Mouse (Mus musculus) midbrain, embryonic 12.5 days (tissue): ENCODE data around the gene Lats2. TPM values are rescaled to one million over a fixed set of nuclear protein-coding genes. Genes with fewer than 3 reads are reported as not detected.

ENCODE experiments used
- ATAC-seq: fragments of 200-750 bp; cut with Nextera tagmentation; 2 replicates; pipeline ENCODE4 v1.8.0; 2017; ENCODE audit warnings: low read depth, moderate TSS enrichment, moderate library complexity; ENCODE audit not compliant: low FRiP score
- H3K27ac ChIP-seq: fragments of 300-500 bp; sonication (generic); replicated peaks from 2 replicates; pipeline ENCODE4 v1.5.1; 2016; ENCODE audit warnings: mild to moderate bottlenecking
- H3K27me3 ChIP-seq: fragments of 300-500 bp; sonication (generic); 2 replicates; pipeline ENCODE4 v1.6.1; 2016; ENCODE audit warnings: mild to moderate bottlenecking
- H3K36me3 ChIP-seq: fragments of 300-500 bp; sonication (generic); 2 replicates; pipeline ENCODE4 v1.6.1; 2016
- H3K4me1 ChIP-seq: fragments of 300-500 bp; sonication (generic); 2 replicates; pipeline ENCODE4 v1.6.1; 2016
- H3K4me2 ChIP-seq: fragments of 300-500 bp; sonication (generic); replicated peaks from 2 replicates; pipeline ENCODE4 v1.6.1; 2016; ENCODE audit warnings: mild to moderate bottlenecking, moderate library complexity
- H3K4me3 ChIP-seq: fragments of 300-500 bp; sonication (generic); 2 replicates; pipeline ENCODE4 v1.5.1; 2016; ENCODE audit warnings: mild to moderate bottlenecking
- H3K9ac ChIP-seq: fragments of 300-500 bp; sonication (generic); replicated peaks from 2 replicates; pipeline ENCODE4 v1.6.1; 2016; ENCODE audit warnings: mild to moderate bottlenecking, moderate library complexity
- H3K9me3 ChIP-seq: fragments of 300-500 bp; sonication (generic); 2 replicates; pipeline ENCODE4 v1.6.1; 2016; ENCODE audit warnings: mild to moderate bottlenecking
- WGBS: fragments of 180-500 bp; shearing (Covaris S2); methylation state at CpG from one replicate; pipeline ENCODE4 v1.1.7; 2016; 5-methylcytosine and 5-hydroxymethylcytosine counted together
- polyA plus RNA-seq: library from polyadenylated mRNA; unstranded; fragments of >200 nt; fragmentation: Nextera tagmentation; extraction: Ambion mirVana; gene quantifications from 2 replicates; pipeline ENCODE4 v1.2.1, GENCODE M21; 2016

Gene Lats2
- polyA plus RNA-seq: 17.0 and 17.1 TPM in 2 replicates

DNA sequence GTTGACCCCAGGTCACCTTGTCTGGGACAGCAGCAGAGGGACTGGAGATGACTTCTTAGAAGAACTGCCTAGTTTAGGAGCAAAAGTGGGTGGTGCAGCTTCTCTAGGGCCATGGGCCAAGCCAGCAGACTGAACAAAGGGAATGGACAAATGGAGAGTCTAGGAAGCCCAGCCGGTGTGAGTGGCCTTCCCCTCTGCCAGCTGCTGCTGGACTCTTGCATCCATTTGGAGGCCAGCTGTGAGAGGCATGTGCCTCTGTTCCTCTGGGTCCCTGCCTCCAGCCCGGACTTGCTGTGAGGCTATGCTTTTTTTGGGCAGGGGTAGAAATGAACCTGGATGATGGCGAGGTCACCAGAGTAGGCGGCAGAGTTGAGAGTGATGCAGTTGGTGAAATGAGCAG is at the start of gene Lats2:
TSS of gene Lats2 (minus strand) at position 152 of the 400 bp plus-strand sequence.
- no peak within 1 kb of the TSS for H3K4me3 ChIP-seq
- no peak for ATAC-seq
- WGBS: 84% methylated on average over 4 of the region's 4 CpGs

GRCm38 (mm10) chr14:57803731-57804130 is 45.5 kb upstream of the Lats2 start:
- Histone ChIP-seq H3K27ac (no peak overlapping the region), H3K4me1 (peaks cover 21% of the 10 kb centered on the region), H3K9ac (no peak overlapping the region), H3K4me2 (no peak overlapping the region), H3K27me3 (no peaks in the 10 kb centered on the region), H3K4me3 (no peak overlapping the region), H3K9me3 (no peaks in the 10 kb centered on the region), H3K36me3 (peaks cover 64% of the 10 kb centered on the region)
- no peak for ATAC-seq
- WGBS: 89% methylated on average over 4 of the region's 4 CpGs

More for the DNA sequence above, at the start of gene Lats2:
- H3K36me3 ChIP-seq: no peaks in the 10 kb centered on the region
- peaks cover 10% of the 10 kb centered on the region; the same call in 1 of the 2 replicates for H3K4me1 ChIP-seq
- H3K27me3 ChIP-seq: no peaks in the 10 kb centered on the region
- no peaks in the 10 kb centered on the region for H3K9me3 ChIP-seq
- H3K9ac ChIP-seq: no peak within 1 kb of the TSS
- H3K27ac ChIP-seq: no peak within 1 kb of the TSS
- no peak within 1 kb of the TSS for H3K4me2 ChIP-seq

GRCm38 (mm10) chr14:57797991-57798931 is 40.1 kb upstream of the Lats2 start, which contains the start of gene Sap18:
Gene Sap18 (plus strand): TSS chr14:57798180.
- Histone ChIP-seq H3K27ac (peak within 1 kb of the TSS; percentile 82), H3K4me3 (peak within 1 kb of the TSS; percentile 93), H3K36me3 (peaks cover 14% of the 10 kb centered on the region; the same call in 1 of the 2 replicates), H3K9me3 (no peaks in the 10 kb centered on the region), H3K4me1 (peaks cover 21% of the 10 kb centered on the region), H3K9ac (peak within 1 kb of the TSS; percentile 89), H3K27me3 (no peaks in the 10 kb centered on the region), H3K4me2 (peak within 1 kb of the TSS; percentile 85)
- ATAC-seq: peak; percentile 94
- WGBS: under 1% methylated on average over 95 of the region's 99 CpGs

- peak overlapping the region; percentile 93 for H3K4me3 ChIP-seq
- peaks cover 8% of the 10 kb centered on the region; the same call in 1 of the 2 replicates for H3K36me3 ChIP-seq
- peak; percentile 65 for ATAC-seq
- H3K4me2 ChIP-seq: peak overlapping the region; percentile 85
- no peaks in the 10 kb centered on the region for H3K9me3 ChIP-seq
- peak overlapping the region; percentile 60; the same call in 1 of the 2 replicates for H3K27ac ChIP-seq
- peak overlapping the region; percentile 35; the same call in 1 of the 2 replicates for H3K9ac ChIP-seq
- WGBS: 12% methylated on average over 7 of the region's 7 CpGs
- no peaks in the 10 kb centered on the region for H3K27me3 ChIP-seq
- peaks cover 21% of the 10 kb centered on the region for H3K4me1 ChIP-seq
Measured at GRCm38 (mm10) chr14:57797551-57797950, 39.4 kb upstream of the Lats2 start.

- no peaks in the 10 kb centered on the region for H3K27me3 ChIP-seq
- no peak overlapping the region for H3K27ac ChIP-seq
- ATAC-seq: no peak
- no peaks in the 10 kb centered on the region for H3K9me3 ChIP-seq
- no peak overlapping the region for H3K9ac ChIP-seq
- no peaks in the 10 kb centered on the region for H3K36me3 ChIP-seq
- H3K4me2 ChIP-seq: no peak overlapping the region
- no peaks in the 10 kb centered on the region for H3K4me1 ChIP-seq
- 87% methylated on average over 4 of the region's 4 CpGs for WGBS
- no peak overlapping the region for H3K4me3 ChIP-seq
Measured at GRCm38 (mm10) chr14:57791171-57791570, 33.0 kb upstream of the Lats2 start.

DNA sequence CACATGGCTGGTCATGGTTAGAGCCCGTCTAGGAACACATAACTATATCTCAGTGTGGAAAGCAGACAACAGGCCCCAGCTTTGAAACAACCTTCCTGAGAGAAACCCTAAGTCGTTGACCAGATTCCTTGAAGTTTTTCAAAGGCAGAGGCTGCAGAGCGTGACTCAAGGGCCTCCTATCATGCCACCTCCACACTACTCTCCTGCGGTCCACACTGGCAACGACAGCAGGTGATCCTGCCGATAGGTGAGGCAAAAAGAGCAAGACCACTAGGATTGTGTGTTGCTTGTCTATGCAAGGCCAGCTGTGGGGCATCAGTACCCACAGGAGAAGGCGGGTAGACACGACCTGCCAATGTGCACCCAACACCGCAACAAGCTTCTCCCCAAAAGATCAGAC is 31.6 kb upstream of the Lats2 start:
- Histone ChIP-seq H3K9ac (no peak overlapping the region), H3K4me2 (no peak overlapping the region), H3K4me1 (no peaks in the 10 kb centered on the region), H3K27ac (no peak overlapping the region), H3K9me3 (no peaks in the 10 kb centered on the region), H3K36me3 (no peaks in the 10 kb centered on the region), H3K4me3 (no peak overlapping the region), H3K27me3 (no peaks in the 10 kb centered on the region)
- ATAC-seq: no peak
- 90% methylated on average over 9 of the region's 9 CpGs for WGBS

DNA sequence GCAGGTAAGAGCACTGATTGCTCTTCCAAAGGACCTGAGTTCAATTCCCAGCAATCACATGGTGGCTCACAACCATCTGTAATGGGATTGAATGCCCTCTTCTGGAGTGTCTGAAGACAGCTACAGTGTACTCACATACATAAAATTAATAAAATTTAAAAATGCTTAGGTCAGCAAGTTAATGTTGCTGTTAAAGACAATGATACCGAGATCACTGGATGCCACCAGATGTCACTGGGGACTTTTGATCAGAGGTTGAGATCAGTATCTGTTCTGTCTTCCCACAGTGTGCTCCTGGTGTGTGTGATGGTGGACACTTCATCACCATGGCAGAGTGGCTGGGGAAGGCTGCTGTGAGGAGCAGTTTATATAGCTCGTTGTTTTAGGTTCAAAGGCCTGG is 31.1 kb upstream of the Lats2 start:
- H3K4me1 ChIP-seq: no peaks in the 10 kb centered on the region
- no peak overlapping the region for H3K9ac ChIP-seq
- no peaks in the 10 kb centered on the region for H3K9me3 ChIP-seq
- no peak overlapping the region for H3K4me3 ChIP-seq
- no peaks in the 10 kb centered on the region for H3K36me3 ChIP-seq
- 83% methylated on average over 2 of the region's 2 CpGs for WGBS
- no peak for ATAC-seq
- no peak overlapping the region for H3K27ac ChIP-seq
- H3K4me2 ChIP-seq: no peak overlapping the region
- no peaks in the 10 kb centered on the region; the same call in 1 of the 2 replicates for H3K27me3 ChIP-seq

GRCm38 (mm10) chr14:57787406-57787805 is 29.2 kb upstream of the Lats2 start:
- no peak for ATAC-seq
- H3K9ac ChIP-seq: no peak overlapping the region
- no peak overlapping the region for H3K4me3 ChIP-seq
- WGBS: 75% methylated on average over 4 of the region's 4 CpGs
- no peaks in the 10 kb centered on the region; the same call in 1 of the 2 replicates for H3K27me3 ChIP-seq
- H3K36me3 ChIP-seq: no peaks in the 10 kb centered on the region
- no peaks in the 10 kb centered on the region for H3K4me1 ChIP-seq
- H3K27ac ChIP-seq: no peak overlapping the region
- H3K4me2 ChIP-seq: no peak overlapping the region
- no peaks in the 10 kb centered on the region for H3K9me3 ChIP-seq

DNA sequence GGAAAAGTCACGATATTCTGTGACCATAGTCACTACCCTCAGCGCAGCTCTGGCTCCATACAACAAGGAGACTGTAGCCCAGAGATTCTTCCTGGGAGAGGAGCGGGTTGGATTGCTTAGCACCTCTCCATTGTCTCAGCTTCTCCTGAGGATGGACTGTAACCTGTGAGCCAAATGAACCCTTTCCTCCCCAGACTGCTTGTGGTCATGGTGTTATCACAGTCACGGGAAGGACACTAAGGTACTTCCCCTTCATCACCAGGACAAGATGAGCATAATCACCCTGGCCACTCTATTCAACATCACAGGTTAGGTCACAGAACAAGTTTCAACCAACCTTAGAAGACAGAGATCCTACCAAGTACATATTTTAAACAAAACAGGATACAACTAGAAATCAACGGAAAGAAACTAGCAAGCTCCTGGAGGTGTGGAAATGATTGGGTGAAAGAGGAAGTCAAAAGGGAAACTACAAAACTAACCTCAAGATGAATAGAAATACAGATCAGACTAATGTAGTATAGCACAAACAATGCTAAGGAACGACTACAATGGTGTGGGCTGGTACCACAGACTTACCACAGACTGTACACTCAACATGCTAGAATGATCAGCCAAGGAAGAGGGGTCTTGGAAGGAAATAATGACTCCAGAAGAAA is 14.1 kb upstream of the Lats2 start:
- no peaks in the 10 kb centered on the region for H3K36me3 ChIP-seq
- WGBS: 83% methylated on average over 6 of the region's 6 CpGs
- H3K9ac ChIP-seq: no peak overlapping the region
- no peaks in the 10 kb centered on the region for H3K4me1 ChIP-seq
- no peak overlapping the region for H3K4me3 ChIP-seq
- no peaks in the 10 kb centered on the region for H3K27me3 ChIP-seq
- no peak for ATAC-seq
- no peak overlapping the region for H3K4me2 ChIP-seq
- H3K27ac ChIP-seq: no peak overlapping the region
- no peaks in the 10 kb centered on the region for H3K9me3 ChIP-seq

DNA sequence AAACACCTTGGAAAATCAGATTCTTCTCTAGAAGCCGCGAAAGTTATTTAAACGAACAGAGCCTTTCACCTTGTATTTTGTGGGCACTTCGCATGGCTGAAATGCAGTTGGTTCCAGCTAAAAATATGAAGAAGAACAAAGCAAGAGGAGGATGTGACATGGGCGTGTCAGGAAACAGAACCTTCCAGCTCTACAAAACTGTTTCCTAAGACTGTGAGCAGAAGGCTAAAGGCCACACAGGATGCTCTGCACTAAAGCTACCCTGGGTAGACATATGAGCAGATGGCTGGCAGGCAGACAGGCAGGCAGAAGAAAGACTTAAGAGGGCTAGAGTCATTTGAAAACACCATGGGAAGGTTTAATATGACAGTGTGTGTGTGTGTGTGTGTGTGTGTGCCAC is 10.9 kb upstream of the Lats2 start:
- Histone ChIP-seq H3K27me3 (no peaks in the 10 kb centered on the region), H3K4me1 (no peaks in the 10 kb centered on the region), H3K9me3 (no peaks in the 10 kb centered on the region), H3K4me2 (no peak overlapping the region), H3K4me3 (no peak overlapping the region), H3K9ac (no peak overlapping the region), H3K36me3 (no peaks in the 10 kb centered on the region), H3K27ac (no peak overlapping the region)
- 96% methylated on average over 5 of the region's 5 CpGs for WGBS
- no peak for ATAC-seq

GRCm38 (mm10) chr14:57760447-57761412 is 2.5 kb upstream of the Lats2 start:
- Histone ChIP-seq H3K27me3 (no peaks in the 10 kb centered on the region), H3K36me3 (no peaks in the 10 kb centered on the region), H3K27ac (no peak overlapping the region), H3K4me3 (no peak overlapping the region), H3K9ac (no peak overlapping the region), H3K4me2 (no peak overlapping the region), H3K4me1 (peaks cover 5% of the 10 kb centered on the region; the same call in 1 of the 2 replicates), H3K9me3 (no peaks in the 10 kb centered on the region)
- no peak for ATAC-seq
- WGBS: 51% methylated on average over 10 of the region's 10 CpGs
